Comparison of ENCODE assay signal across 8 mouse cellular contexts in the genomic region with DNA sequence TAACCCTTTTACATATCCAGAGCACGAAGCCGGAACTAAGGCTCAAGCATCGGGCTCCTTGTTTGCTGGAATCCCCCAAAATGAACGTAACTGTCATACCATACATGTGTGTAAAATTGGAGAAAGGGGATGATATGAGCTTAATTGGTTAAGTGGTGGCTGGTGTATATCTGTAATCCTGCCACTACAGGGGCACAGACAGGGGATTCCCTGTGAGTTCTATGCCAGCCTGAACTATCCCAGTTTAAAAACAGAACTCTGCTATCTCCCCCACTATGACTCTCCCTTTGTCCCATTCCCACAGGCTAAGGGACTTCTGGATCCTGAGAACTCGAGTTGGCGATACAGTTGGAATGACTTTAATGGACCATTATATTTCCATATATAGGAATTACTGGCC.
A peak's percentile ranks its signal among the peaks of the same experiment; 100 is the strongest.
DNase-seq lines count a peak whose midpoint lies in the region; ATAC-seq and TF ChIP-seq lines count a peak whose summit lies in the region.

No protein-coding gene starts in this region.

- WGBS in heart, postnatal 0 days = 25% methylated on average over 6 of the region's 6 CpGs
- WGBS in hindbrain, embryonic 12.5 days = 32% methylated on average over 6 of the region's 6 CpGs
- WGBS in midbrain, embryonic 10.5 days = 35% methylated on average over 6 of the region's 6 CpGs

- H3K27me3 ChIP-seq in heart, postnatal 0 days (ENCODE audit: control insufficient read depth, insufficient read depth, low read length) = no peaks in the 10 kb centered on the region
- peaks cover 2% of the 10 kb centered on the region; the same call in 1 of the 2 replicates for H3K27me3 ChIP-seq in hindbrain, embryonic 12.5 days
- peaks cover 45% of the 10 kb centered on the region for H3K27me3 ChIP-seq in midbrain, embryonic 10.5 days (ENCODE audit: low read depth, poor library complexity, severe bottlenecking)

- peak overlapping the region; percentile 48; the same call in 1 of the 2 replicates for H3K9ac ChIP-seq in heart, postnatal 0 days (replicated peaks; ENCODE audit: low read depth, low read length)
- peak overlapping the region; percentile 27; the same call in 1 of the 2 replicates for H3K9ac ChIP-seq in hindbrain, embryonic 12.5 days

- 0 out of 2 replicates have a peak overlapping the region, but pooled peaks have one; percentile 30 for H3K27ac ChIP-seq in heart, postnatal 0 days (ENCODE audit: low read depth)
- no peak overlapping the region for H3K27ac ChIP-seq in brown adipose tissue, adult 24 weeks (replicated peaks; ENCODE audit: low read depth, low read length)
- 0 out of 2 replicates have a peak overlapping the region, but pooled peaks have one; percentile 17 for H3K27ac ChIP-seq in hindbrain, embryonic 12.5 days
- H3K27ac ChIP-seq in midbrain, embryonic 10.5 days (replicated peaks) = peak overlapping the region; percentile 80

- ATAC-seq in heart, postnatal 0 days (ENCODE audit: insufficient read depth, low read depth) = peak; percentile 31; the same call in 1 of the 2 replicates
- peak; percentile 53 for ATAC-seq in hindbrain, embryonic 12.5 days (ENCODE audit: low FRiP score)

- DNase-seq in heart, postnatal 0 days (ENCODE audit: low spot score) = no peak
- DNase-seq in heart, postnatal 4 days = no peak
- no peak for DNase-seq in midbrain, embryonic 10.5 days (ENCODE audit: low spot score)
- DNase-seq in gastrocnemius, adult 8-10 months (ENCODE audit: low spot score in 2 of 2) = no peak
- no peak for DNase-seq in urinary bladder, adult 2 months (ENCODE audit: low spot score)
- no peak for DNase-seq in spleen, postnatal 10 days (ENCODE audit: low spot score in 2 of 2)

- H3K4me3 ChIP-seq in heart, postnatal 0 days (ENCODE audit: low read depth, low read length) = peak overlapping the region; percentile 41
- peak overlapping the region; percentile 52 for H3K4me3 ChIP-seq in brown adipose tissue, adult 24 weeks (ENCODE audit: insufficient read depth, low read depth, low read length)
- H3K4me3 ChIP-seq in hindbrain, embryonic 12.5 days = peak overlapping the region; percentile 17
- peak overlapping the region; percentile 40 for H3K4me3 ChIP-seq in midbrain, embryonic 10.5 days

- no peaks in the 10 kb centered on the region for H3K9me3 ChIP-seq in heart, postnatal 0 days (replicated peaks; ENCODE audit: control insufficient read depth, low read length)
- H3K9me3 ChIP-seq in hindbrain, embryonic 12.5 days (replicated peaks) = no peaks in the 10 kb centered on the region
- H3K9me3 ChIP-seq in midbrain, embryonic 10.5 days (replicated peaks) = no peaks in the 10 kb centered on the region

- TF ChIP-seq EP300 in heart, postnatal 0 days (IDR thresholded peaks at IDR 0.05; ENCODE audit: low read depth) = no peak

- H3K4me1 ChIP-seq in heart, postnatal 0 days (ENCODE audit: control insufficient read depth, insufficient read depth) = no peaks in the 10 kb centered on the region
- no peaks in the 10 kb centered on the region for H3K4me1 ChIP-seq in brown adipose tissue, adult 24 weeks (ENCODE audit: control insufficient read depth, insufficient read depth, insufficient read length, low read length)
- H3K4me1 ChIP-seq in hindbrain, embryonic 12.5 days = no peaks in the 10 kb centered on the region
- H3K4me1 ChIP-seq in midbrain, embryonic 10.5 days = peaks cover 6% of the 10 kb centered on the region

- peak overlapping the region; percentile 59 for H3K4me2 ChIP-seq in heart, postnatal 0 days (ENCODE audit: low read depth, low read length)
- peak overlapping the region; percentile 46 for H3K4me2 ChIP-seq in hindbrain, embryonic 12.5 days (replicated peaks)

- no peaks in the 10 kb centered on the region for H3K36me3 ChIP-seq in heart, postnatal 0 days (replicated peaks; ENCODE audit: control insufficient read depth, insufficient read depth, low read length)
- no peaks in the 10 kb centered on the region for H3K36me3 ChIP-seq in hindbrain, embryonic 12.5 days
- H3K36me3 ChIP-seq in midbrain, embryonic 10.5 days = no peaks in the 10 kb centered on the region

- TF ChIP-seq CTCF in heart, postnatal 0 days (IDR thresholded peaks at IDR 0.05; ENCODE audit: low read depth) = no peak
